Mouse (Mus musculus): ENCODE results near the gene Nfxl1.
"Not testable (repeated sequence)": the region's sequence is repeated elsewhere in the genome, so short reads cannot be mapped to it uniquely, and the experiment has no call there.

GRCm38 (mm10) chr5:72586122-72586521 lies 26.6 kb upstream of the Nfxl1 start:
- peak; percentile 37 for TF ChIP-seq CTCF (IDR thresholded peaks at IDR 0.05)
- not testable (repeated sequence) for TF ChIP-seq POLR2A (IDR thresholded peaks at IDR 0.05; ENCODE audit: insufficient read depth, low read depth, low read length)

Measured in heart, adult 2 months (tissue).